Mouse (Mus musculus): ENCODE results near the gene Ddit4. TPM values are rescaled to one million over a fixed set of nuclear protein-coding genes. Genes with fewer than 3 reads are reported as not detected.

Gene Ddit4
- total and polyA plus RNA-seq, 3 experiments = 39.5 to 136 (median 50.6) TPM

- H3K36me3 ChIP-seq (replicated peaks in 1 of 2; ENCODE audit: control insufficient read depth in 1 of 2, insufficient read depth in 1 of 2, low read length in 1 of 2) = peaks cover 2 to 14% of the 10 kb centered on the region in 2 experiments
- H3K27me3 ChIP-seq (replicated peaks) = no peaks in the 10 kb centered on the region
- in situ Hi-C loops (cut with MboI; ENCODE audit: low pct_ligation_motif_present, low pct_unique_long_range_greater_than_20kb, low sequenced_read_pairs) = loop anchor here (5.0 kb wide), 1 partner anchor 34 kb away; no protein-coding TSS in a partner anchor
- TF ChIP-seq ZMIZ1 (IDR thresholded peaks at IDR 0.05; ENCODE audit: low read depth, low read length) = no peak
- 0 out of 2 replicates have a peak, but pooled peaks have one; percentile 10 for TF ChIP-seq JUND (conservative IDR thresholded peaks at IDR 0.05; ENCODE audit: low read depth, low read length)
- TF ChIP-seq MAZ (IDR thresholded peaks at IDR 0.05; ENCODE audit: low read depth, low read length) = no peak
- no peak for TF ChIP-seq CTCF (conservative IDR thresholded peaks at IDR 0.05 in 1 of 2, IDR thresholded peaks at IDR 0.05 in 1 of 2; ENCODE audit: low read depth in 2 of 2, low read length in 2 of 2)
- TF ChIP-seq CHD2 (IDR thresholded peaks at IDR 0.05; ENCODE audit: low read length) = peak; percentile 65
- TF ChIP-seq ETS1 (conservative IDR thresholded peaks at IDR 0.05; ENCODE audit: low read depth, low read length) = peak; percentile 92
- no peak for TF ChIP-seq E2F4 (IDR thresholded peaks at IDR 0.05; ENCODE audit: insufficient replicate concordance, low read depth, low read length)
- TF ChIP-seq EP300 (IDR thresholded peaks at IDR 0.05; ENCODE audit: low read length) = peak; percentile 93
- TF ChIP-seq TBP (conservative IDR thresholded peaks at IDR 0.05; ENCODE audit: low read depth, low read length) = no peak
- TF ChIP-seq UBTF (IDR thresholded peaks at IDR 0.05; ENCODE audit: low read depth, low read length) = no peak
- no peak for TF ChIP-seq CHD1 (IDR thresholded peaks at IDR 0.05; ENCODE audit: low read depth, low read length)
- TF ChIP-seq ZC3H11A (IDR thresholded peaks at IDR 0.05; ENCODE audit: low read depth, low read length) = no peak
- peak; percentile 26; the same call in 1 of the 2 replicates for TF ChIP-seq JUN (IDR thresholded peaks at IDR 0.05; ENCODE audit: insufficient read depth, low read depth, low read length)
- TF ChIP-seq NELFE (IDR thresholded peaks at IDR 0.05; ENCODE audit: low read depth, low read length) = peak; percentile 33; the same call in 1 of the 2 replicates
- peak; percentile 87 for TF ChIP-seq SIN3A (IDR thresholded peaks at IDR 0.05; ENCODE audit: low read length)
- TF ChIP-seq BHLHE40 (IDR thresholded peaks at IDR 0.05; ENCODE audit: low read depth, low read length) = peak; percentile 98
- peak; percentile 86 for TF ChIP-seq MEF2A (IDR thresholded peaks at IDR 0.05; ENCODE audit: borderline replicate concordance, low read depth, low read length)
- TF ChIP-seq ZKSCAN1 (IDR thresholded peaks at IDR 0.05; ENCODE audit: borderline replicate concordance, low read depth, low read length) = no peak
- no peak for TF ChIP-seq POLR2AphosphoS2 (IDR thresholded peaks at IDR 0.05; ENCODE audit: low read depth, low read length)
- TF ChIP-seq POLR2A (IDR thresholded peaks at IDR 0.05; ENCODE audit: low read depth, low read length) = peak; percentile 52; the same call in 1 of the 2 replicates
- TF ChIP-seq NRF1 (IDR thresholded peaks at IDR 0.05; ENCODE audit: low read depth, low read length) = peak; percentile 48
- no peak for TF ChIP-seq KAT2A (IDR thresholded peaks at IDR 0.05; ENCODE audit: insufficient replicate concordance, low read length)
- no peak for TF ChIP-seq PAX5 (IDR thresholded peaks at IDR 0.05; ENCODE audit: low read length)
- TF ChIP-seq MAFK (IDR thresholded peaks at IDR 0.05; ENCODE audit: insufficient replicate concordance, low read length) = 0 out of 2 replicates have a peak, but pooled peaks have one; percentile 36
- no peak for TF ChIP-seq GABPA (IDR thresholded peaks at IDR 0.05; ENCODE audit: insufficient replicate concordance, low read depth, low read length)
- no peak for TF ChIP-seq ZNF384 (IDR thresholded peaks at IDR 0.05; ENCODE audit: low read depth, low read length)
- peak; percentile 78 for TF ChIP-seq ELF1 (IDR thresholded peaks at IDR 0.05; ENCODE audit: low read depth, low read length)
- TF ChIP-seq IRF4 (IDR thresholded peaks at IDR 0.05; ENCODE audit: low read depth, low read length) = peak; percentile 98
- no peak for TF ChIP-seq RCOR1 (conservative IDR thresholded peaks at IDR 0.05; ENCODE audit: low read depth, low read length)
- no peak for TF ChIP-seq SMC3 (IDR thresholded peaks at IDR 0.05; ENCODE audit: low read depth, low read length)
- peak; percentile 95 for TF ChIP-seq TCF12 (IDR thresholded peaks at IDR 0.05; ENCODE audit: low read depth, low read length)
- TF ChIP-seq MYC (IDR thresholded peaks at IDR 0.05; ENCODE audit: low read depth, low read length) = peak; percentile 99
- no peak for TF ChIP-seq USF1 (IDR thresholded peaks at IDR 0.05; ENCODE audit: low read depth, low read length)
- no peak for TF ChIP-seq USF2 (conservative IDR thresholded peaks at IDR 0.05; ENCODE audit: low read depth, low read length)
- TF ChIP-seq RAD21 (IDR thresholded peaks at IDR 0.05; ENCODE audit: low read depth, low read length) = no peak; the same call in 1 of the 2 replicates
- TF ChIP-seq HCFC1 (IDR thresholded peaks at IDR 0.05; ENCODE audit: low read depth, low read length) = peak; percentile 62
- TF ChIP-seq MXI1 (IDR thresholded peaks at IDR 0.05; ENCODE audit: low read depth, low read length) = peak; percentile 85; the same call in 1 of the 2 replicates
- TF ChIP-seq MAX (IDR thresholded peaks at IDR 0.05; ENCODE audit: low read length) = peak; percentile 98
- peak overlapping the region; percentile 89 for H3K27ac ChIP-seq (ENCODE audit: insufficient read depth, low read depth)
- peak; percentile 87 for DNase-seq (ENCODE audit: extremely low read depth)
- peak overlapping the region; percentile 44 for H3K4me2 ChIP-seq (ENCODE audit: insufficient read depth, low read depth, poor library complexity, severe bottlenecking)
- dilution Hi-C loops (cut with MboI; ENCODE audit: extremely low pct_ligation_motif_present, extremely low pct_unique_long_range_greater_than_20kb, low sequenced_read_pairs) = no loop called here
- no peaks in the 10 kb centered on the region for H3K79me2 ChIP-seq (replicated peaks; ENCODE audit: control insufficient read depth, extremely low read depth, insufficient read depth, poor library complexity, severe bottlenecking)
- H3K9me3 ChIP-seq (replicated peaks; ENCODE audit: low read length) = no peaks in the 10 kb centered on the region
- peak overlapping the region in 2 of 3 experiments; percentile 6 to 29 for H3K4me3 ChIP-seq (replicated peaks in 1 of 3; ENCODE audit: low read depth in 2 of 3, low read length in 2 of 3, poor library complexity in 1 of 3)
- peak overlapping the region; percentile 25; the same call in 1 of the 2 replicates for H3K9ac ChIP-seq (ENCODE audit: insufficient read depth, low read depth)
- H3K4me1 ChIP-seq (ENCODE audit: control insufficient read depth in 1 of 2, insufficient read depth in 2 of 2) = peaks cover 31 to 82% of the 10 kb centered on the region in 2 experiments
Observed at GRCm38 (mm10) chr10:59980815-59981244, 29.2 kb upstream of the Ddit4 start.
